Mouse (Mus musculus): ENCODE results near the gene Baz2b.

The Baz2b gene

GRCm38 (mm10) chr2:59952286-59953014, 257.2 kb downstream of the Baz2b start:
- DNase-seq (ENCODE audit: low spot score), result no peak

DNA sequence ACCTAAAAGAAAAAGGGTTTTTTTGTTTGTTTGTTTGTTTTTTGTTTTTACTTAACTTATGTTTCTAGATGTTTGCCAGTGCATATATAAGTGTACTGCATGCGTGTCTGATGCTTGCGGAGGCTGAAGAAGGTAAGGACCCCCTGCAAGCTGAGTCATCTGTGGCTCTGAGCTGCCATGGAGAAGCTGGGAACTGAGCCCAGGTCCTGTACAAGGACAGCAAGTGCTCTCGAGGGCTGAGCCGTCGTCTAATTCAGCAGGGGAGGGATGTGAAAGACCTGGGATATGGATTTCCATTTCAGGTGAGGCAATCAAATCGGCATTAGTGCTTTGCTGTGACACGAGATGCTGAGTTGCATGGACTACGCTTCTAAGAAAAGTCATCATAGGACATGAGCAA, 257.9 kb downstream of the Baz2b start:
- no peak for DNase-seq (ENCODE audit: low spot score)

DNA sequence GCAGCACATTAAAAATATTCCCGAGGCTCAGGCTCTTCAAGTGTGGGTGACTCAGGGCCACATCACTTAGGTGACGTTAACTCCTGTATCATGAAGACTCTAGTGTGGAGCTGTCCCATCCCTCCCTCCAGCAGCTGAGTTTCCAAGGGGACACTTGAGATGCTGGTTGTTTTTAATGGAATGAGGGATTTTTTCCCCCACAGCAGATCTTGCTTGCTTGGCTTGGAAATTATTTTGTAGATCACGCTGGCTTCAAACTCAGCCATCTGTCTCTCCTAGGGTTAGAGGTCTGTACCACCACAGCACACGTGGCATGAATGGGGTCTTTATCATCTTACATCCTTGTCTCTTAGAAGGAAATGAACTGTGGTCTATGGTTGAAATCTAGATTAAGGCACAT, 258.5 kb downstream of the Baz2b start:
- DNase-seq (ENCODE audit: low spot score), result no peak

GRCm38 (mm10) chr2:59936296-59936695, 273.3 kb downstream of the Baz2b start:
- no peak for DNase-seq (ENCODE audit: low spot score)

DNA sequence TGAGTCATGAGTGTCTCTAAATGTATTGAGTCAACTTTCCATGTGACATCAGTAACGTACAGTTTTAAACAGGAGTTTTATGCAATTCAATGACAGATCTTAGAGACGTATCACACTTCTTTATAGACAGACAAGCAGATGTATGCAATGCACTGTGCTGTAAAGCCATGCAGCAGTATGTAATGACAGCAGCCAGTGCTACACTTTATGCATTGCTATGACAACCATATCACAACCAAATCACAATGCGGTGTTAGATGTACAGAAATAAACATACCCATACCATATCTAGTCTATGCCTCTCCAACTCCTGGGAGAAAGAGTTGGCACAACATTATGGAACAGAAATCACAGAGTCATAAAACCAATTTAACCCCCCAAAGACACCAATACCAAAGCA, 276.5 kb downstream of the Baz2b start:
- no peak for DNase-seq (ENCODE audit: low spot score)

- no peak for DNase-seq (ENCODE audit: low spot score)
Measured at GRCm38 (mm10) chr2:59932244-59932643, 277.4 kb downstream of the Baz2b start.

GRCm38 (mm10) chr2:59913610-59914009, 296.0 kb downstream of the Baz2b start:
- DNase-seq (ENCODE audit: low spot score), result no peak

- DNase-seq (ENCODE audit: low spot score), result no peak
Measured at GRCm38 (mm10) chr2:59908048-59908447, 301.6 kb downstream of the Baz2b start.

- no peak for DNase-seq (ENCODE audit: low spot score)
Measured at GRCm38 (mm10) chr2:59904007-59904406, 305.6 kb downstream of the Baz2b start.

- DNase-seq (ENCODE audit: low spot score), result no peak
Measured at GRCm38 (mm10) chr2:59898666-59899065, 311.0 kb downstream of the Baz2b start.

GRCm38 (mm10) chr2:59898105-59898504, 311.5 kb downstream of the Baz2b start:
- DNase-seq (ENCODE audit: low spot score), result no peak

GRCm38 (mm10) chr2:59896837-59897236, 312.8 kb downstream of the Baz2b start:
- DNase-seq (ENCODE audit: low spot score), result no peak

DNA sequence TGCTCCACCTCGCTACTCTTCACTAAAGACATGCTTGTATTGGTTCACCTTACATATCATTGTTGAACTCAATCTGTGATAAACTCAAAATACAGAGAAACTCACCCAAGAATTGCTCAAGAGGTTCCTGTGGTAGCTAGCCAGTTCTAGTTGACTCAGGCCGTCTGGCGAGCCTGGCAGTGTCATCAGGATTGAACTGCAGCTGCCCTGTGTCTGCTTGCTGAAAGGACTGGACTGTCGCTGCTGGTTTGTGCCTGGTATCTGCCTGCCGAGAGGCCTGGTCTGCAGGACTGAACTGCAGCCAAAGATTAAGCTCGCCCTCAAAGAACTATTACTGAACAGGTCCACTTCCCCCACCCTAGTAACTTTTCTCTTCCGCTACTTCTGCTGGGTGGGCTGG, 313.2 kb downstream of the Baz2b start:
- DNase-seq (ENCODE audit: low spot score), result no peak

DNA sequence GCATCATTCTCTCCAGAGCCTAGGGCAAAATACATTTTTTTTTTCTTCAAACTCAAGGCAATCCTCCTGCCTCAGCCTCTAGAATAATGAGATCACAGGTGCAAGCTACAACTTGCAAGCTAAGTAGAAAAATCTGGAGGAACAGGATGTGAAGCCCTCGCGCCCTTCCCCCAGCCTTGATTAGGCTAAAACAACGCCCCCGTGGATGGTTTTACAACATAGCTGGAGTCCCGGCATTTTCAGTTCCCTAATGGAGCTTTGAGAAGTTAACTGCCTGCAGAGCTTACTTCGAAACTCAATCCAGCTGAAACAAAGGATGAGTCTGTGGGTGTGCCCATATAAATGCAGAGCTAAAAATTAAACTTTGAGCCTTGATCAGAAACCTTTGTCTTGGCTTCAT, 319.9 kb downstream of the Baz2b start:
- DNase-seq (ENCODE audit: low spot score), result no peak

DNA sequence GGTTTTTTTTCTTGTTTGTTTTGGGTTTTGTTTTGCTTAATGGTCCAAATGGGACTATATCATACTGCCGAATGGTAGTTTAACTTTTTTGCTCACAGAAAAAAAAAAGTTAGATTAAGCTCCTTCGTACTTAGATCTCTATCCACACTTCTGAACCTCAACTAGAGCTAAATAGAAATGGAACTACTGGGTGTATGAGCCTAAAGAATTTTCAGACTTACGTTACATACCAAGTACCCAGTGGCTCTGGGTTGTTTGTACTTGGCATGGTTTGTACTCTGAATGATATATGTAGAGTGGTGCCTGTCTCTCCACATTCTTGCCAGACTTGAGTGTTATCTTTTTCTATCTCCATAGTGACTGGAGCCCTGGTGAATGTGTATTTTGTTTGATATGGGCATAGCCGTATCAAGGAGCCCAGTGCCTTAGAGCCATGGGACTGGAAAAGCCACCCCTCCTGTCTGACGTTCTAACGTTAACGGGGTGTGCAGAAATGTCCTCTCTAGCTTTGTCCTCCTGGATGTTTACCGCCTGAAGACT, 326.8 kb downstream of the Baz2b start:
- DNase-seq (ENCODE audit: low spot score), result no peak

DNA sequence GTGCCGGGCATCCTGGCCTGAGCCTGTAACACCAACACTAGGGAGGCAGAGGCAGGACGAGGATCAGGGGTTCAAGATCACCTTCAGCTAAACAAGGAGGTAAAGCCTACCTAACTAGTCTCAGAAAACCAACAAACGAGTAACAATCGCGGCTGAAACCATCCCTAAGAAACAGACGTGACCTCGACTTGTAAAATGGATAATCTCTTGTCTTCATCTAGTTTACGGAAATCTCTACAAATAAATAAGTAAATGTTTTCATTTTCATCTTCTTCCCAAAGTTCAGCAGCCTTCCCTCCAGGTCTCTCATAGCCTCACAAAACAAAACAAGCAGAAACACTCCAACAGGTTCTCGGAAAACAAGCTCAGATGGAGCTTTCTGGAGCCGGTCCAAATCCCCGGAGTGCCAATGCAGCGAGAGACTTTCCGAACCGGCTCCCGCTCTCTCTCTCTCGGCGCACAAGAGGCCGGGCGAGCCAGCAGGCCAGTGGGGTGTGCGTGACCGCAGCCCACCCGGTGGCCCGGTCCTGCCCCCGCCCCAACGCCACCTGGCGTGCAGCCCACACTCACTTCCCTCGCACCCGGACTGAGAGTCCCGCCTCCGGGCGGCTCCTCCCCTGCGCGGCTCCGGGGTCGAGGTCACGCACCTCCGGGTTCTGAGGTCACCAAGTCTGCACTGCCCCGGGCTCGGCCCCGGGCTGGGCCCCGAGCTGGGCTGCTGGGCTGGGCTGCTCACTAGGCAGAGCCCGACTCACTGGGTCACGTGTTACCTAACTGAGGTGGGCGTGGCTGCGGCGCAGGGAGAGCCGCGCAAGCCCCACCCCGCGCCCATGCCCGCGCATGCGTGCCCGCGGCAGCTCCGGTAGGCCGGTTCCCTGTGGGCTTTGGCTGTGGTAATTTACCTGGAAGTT, 327.6 kb downstream of the Baz2b start, which contains the start of gene Wdsub1:
Gene Wdsub1 (minus strand): TSS at position 761 of the 911 bp plus-strand sequence.
- DNase-seq (ENCODE audit: low spot score), result peak; percentile 76

- no peak for DNase-seq (ENCODE audit: low spot score)
Measured at GRCm38 (mm10) chr2:59881404-59881803, 328.2 kb downstream of the Baz2b start.

DNA sequence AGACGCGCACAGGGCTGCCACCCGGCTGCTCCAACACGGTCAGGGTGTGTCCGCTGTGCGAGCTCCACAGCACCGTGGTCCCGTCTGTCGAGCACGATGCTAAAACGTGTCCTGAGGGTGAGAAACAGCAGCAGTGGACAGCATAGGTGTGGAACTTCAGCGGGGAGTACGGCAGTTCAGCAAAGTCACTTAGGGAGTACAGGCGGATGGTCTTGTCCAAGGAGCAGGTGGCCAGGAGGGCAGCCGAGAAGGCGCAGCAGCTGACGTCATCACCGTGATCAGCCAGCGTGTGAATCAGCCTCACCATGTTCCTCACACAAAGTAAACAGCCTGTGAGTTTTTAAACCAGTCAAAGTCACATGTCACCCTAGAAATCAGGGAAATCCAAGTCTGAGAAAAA, 331.4 kb downstream of the Baz2b start:
- no peak for DNase-seq (ENCODE audit: low spot score)

DNA sequence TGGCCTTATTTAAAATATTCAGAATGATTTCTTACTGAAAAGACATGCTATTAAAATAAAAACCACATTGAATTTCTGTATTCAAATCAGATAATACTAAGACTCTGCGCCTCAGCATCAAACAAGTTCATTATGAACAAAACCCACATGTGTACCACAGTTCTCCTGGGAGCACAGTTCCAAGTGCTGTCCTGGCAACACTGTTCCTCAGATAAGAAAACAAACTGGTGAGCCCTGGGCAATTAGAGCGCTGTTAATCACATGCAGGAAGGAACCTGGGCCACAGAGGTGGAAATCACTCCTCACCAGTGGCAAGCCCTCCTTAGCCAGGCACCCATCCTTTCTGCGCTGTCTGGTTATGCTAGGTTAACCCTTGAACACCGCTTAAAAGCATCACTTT, 332.3 kb downstream of the Baz2b start:
- DNase-seq (ENCODE audit: low spot score), result no peak

- DNase-seq (ENCODE audit: low spot score), result no peak
Measured at GRCm38 (mm10) chr2:59876482-59876881, 333.2 kb downstream of the Baz2b start.

DNA sequence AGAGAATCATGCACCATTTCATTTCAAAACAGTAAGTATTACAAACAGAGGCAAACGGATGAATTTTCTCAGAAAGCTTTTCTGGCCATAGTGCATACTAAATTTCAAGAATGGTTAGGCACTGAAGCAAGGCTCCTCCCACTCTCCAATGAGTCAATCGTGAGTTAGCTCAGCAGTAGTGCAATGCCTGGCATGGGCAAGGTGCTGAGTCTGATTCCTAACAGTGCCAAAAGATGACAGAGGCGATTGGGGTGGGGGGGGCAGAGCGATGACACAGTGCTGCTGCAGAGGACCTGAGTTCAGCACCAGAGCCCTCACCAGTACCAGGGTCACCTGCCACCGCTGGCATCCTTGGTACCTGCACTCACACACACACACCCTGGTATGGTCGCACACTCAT, 339.1 kb downstream of the Baz2b start:
- no peak for DNase-seq (ENCODE audit: low spot score)

DNA sequence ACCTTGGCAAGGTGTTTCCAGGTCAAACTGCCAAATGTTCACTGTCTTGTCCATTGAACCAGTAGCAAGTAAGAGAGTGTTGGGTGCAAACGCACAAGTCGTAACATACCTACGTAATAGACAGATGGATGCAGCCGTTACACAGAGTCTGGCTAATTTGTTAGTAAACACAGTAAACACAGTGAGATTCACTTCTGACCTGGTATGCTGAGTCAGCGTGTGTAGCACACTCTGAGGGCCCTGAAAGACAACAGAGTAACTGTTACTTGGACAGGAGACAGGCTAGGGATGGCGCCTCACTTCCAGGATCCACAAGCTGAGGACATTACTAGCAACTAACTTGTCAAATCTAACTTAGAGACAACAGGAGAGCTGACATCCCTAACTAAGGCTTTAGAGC, 347.0 kb downstream of the Baz2b start:
- DNase-seq (ENCODE audit: low spot score), result no peak

DNA sequence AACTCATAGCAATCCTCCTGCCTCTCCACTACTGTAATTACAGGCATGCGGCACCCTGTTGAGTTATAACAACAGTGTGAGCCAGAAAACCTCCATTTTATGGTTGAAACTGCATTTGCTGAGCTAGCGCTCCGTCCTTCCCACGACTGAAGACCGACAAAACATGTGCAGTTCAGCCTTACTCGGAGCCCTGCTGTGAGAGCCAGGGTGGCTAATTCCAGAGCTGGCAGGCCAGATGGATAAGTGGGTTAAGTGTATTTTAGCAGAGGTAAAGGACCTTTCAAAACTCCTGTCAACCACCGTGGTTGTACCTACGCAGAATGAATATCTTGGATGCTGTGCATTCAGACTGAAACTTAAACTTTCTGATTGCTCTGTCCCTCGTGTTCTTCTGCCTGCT, 355.3 kb downstream of the Baz2b start:
- no peak for DNase-seq (ENCODE audit: low spot score)

All from urinary bladder, postnatal 10 days (tissue).